Mouse (Mus musculus): ENCODE results near the gene Obp1a. TPM values are rescaled to one million over a fixed set of nuclear protein-coding genes. Genes with fewer than 3 reads are reported as not detected.

Gene Obp1a
- polyA plus RNA-seq (2014; fragmentation: Illumina TruSeq; extraction: RNeasy Lipid Tissue Mini Kit (QIAGEN cat#74804); ENCODE audit: insufficient read depth, low read depth, low replicate concordance) = not detected

DNA sequence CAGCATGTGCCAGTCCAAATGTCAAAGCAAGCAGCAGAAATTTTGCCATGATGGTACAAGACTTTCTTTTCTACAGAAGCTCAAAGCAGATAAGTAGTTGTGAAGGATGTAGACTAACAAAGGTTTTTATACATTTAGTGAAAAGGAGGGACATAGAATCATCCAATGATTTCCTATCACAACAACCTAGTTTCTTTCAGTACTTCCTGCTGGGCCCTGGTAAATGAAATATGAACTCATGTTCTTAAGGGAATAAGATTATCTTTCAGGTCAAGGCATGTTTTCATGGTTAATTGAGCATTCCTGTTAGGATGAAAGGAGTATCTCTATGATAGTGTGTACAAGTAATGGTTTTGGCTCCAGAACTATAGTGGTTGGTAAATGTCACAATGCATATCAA, at the start of gene Obp1a:
Gene Obp1a (minus strand): TSS at position 101 of the 400 bp plus-strand sequence.

DNA sequence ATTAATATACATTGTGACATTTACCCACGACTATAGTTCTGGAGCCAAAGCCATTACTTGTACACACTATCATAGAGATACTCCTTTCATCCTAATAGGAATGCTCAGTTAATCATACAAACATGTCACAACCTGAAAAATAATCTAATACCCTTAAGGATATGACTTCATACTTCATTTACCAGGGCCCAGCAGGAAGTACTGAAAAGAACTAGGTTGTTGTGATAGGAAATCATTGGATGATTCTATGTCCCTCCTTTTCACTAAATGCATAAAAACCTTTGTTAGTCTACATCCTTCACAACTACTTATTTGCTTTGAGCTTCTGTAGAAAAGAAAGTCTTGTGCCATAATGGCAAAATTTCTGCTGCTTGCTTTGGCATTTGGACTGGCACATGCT, 34.0 kb upstream of the Obp1a start, which contains the start of gene Gm5938:
Gene Gm5938 (plus strand): TSS at position 301 of the 400 bp plus-strand sequence.

Other genes starting within 250 kb of the Obp1a start
- not detected for gene Pbsn, start 237.8 kb downstream of the Obp1a start, polyA plus RNA-seq (2014; fragmentation: Illumina TruSeq; extraction: RNeasy Lipid Tissue Mini Kit (QIAGEN cat#74804); ENCODE audit: insufficient read depth, low read depth, low replicate concordance)
- not detected for gene Gm14744, start 226.6 kb downstream of the Obp1a start, polyA plus RNA-seq (2014; fragmentation: Illumina TruSeq; extraction: RNeasy Lipid Tissue Mini Kit (QIAGEN cat#74804); ENCODE audit: insufficient read depth, low read depth, low replicate concordance)
- not detected for gene 5430402E10Rik, start 166.3 kb downstream of the Obp1a start, polyA plus RNA-seq (2014; fragmentation: Illumina TruSeq; extraction: RNeasy Lipid Tissue Mini Kit (QIAGEN cat#74804); ENCODE audit: insufficient read depth, low read depth, low replicate concordance)
- gene Gm5938, start 34.1 kb upstream of the Obp1a start, polyA plus RNA-seq (2014; fragmentation: Illumina TruSeq; extraction: RNeasy Lipid Tissue Mini Kit (QIAGEN cat#74804); ENCODE audit: insufficient read depth, low read depth, low replicate concordance) = not detected
- not detected for gene Obp1b, start 95.4 kb upstream of the Obp1a start, polyA plus RNA-seq (2014; fragmentation: Illumina TruSeq; extraction: RNeasy Lipid Tissue Mini Kit (QIAGEN cat#74804); ENCODE audit: insufficient read depth, low read depth, low replicate concordance)
- gene Gm14743, start 154.5 kb upstream of the Obp1a start, polyA plus RNA-seq (2014; fragmentation: Illumina TruSeq; extraction: RNeasy Lipid Tissue Mini Kit (QIAGEN cat#74804); ENCODE audit: insufficient read depth, low read depth, low replicate concordance) = not detected